Mouse (Mus musculus) c-Kit-positive CD71-positive TER-119-positive erythroid progenitor cells, embryonic 14.5 days (primary cell): ENCODE data around the gene Abcc8.

Experiments used
- DNase-seq: peaks from one replicate; pipeline ENCODE4 v3.0.0-alpha.2; 2013; ENCODE audit warnings: low spot score

Abcc8 gene

GRCm38 (mm10) chr7:46105484-46105883 is 74.3 kb downstream of the Abcc8 start:
- no peak for DNase-seq

DNA sequence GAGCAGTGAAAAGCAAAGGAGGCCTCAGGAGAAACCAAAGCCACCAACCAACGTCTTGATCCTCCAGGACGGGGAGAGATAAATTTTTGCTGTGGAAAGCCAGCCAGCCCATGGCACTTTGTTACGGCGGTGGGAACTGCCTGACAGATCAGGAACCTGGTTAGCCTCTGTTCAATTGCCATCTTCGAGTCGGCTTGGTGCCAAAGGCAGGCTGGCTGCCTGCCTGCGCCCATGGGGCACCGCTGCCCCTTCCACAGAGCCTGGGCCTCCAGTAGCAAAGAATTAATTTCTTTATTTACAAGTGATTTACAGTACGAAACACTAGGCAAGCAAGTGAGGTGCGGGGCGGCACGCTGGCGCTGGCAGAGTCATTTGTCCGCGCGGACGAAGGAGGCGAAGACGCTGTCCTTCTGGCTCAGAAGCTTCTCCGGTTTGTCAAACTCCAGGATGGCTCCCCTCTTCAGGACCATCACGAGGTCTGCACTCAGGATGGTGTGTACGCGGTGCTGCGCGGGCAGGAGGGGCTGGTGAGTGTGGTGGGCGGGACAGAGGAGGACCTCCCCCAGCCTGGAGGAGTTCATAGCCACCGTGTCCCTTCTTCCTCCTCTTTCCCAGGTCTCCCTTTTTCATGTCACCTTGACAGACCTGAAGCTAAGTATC is 75.4 kb downstream of the Abcc8 start:
- DNase-seq, result no peak

- DNase-seq, result no peak
Observed at GRCm38 (mm10) chr7:46103771-46104170, 76.1 kb downstream of the Abcc8 start.

- DNase-seq, result no peak
Observed at GRCm38 (mm10) chr7:46103075-46103591, 76.7 kb downstream of the Abcc8 start.

DNA sequence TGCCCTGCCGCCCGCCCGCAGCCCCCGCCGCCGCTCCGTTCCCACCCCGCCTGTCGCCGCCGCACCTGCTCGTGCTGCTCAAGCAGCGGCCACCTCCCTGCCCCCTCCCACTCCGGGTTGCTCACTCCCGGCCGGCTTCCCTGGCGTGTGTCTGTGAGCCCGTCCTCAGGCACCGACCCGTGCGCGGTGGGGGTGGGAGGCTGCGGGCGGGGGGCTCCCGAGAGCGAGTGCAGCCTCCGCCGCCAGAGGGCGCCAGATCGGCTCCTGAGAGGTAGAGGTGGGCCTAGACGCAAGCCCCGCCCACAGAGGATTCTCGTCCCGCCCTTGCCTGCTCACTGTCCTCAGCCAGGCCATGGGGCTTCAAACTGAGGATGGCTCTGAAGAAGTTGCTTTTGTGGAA is 79.3 kb downstream of the Abcc8 start, which contains the start of gene Kcnj11:
TSS of gene Kcnj11 (minus strand) at position 202 of the 400 bp plus-strand sequence.
- DNase-seq, result peak; percentile 63

DNA sequence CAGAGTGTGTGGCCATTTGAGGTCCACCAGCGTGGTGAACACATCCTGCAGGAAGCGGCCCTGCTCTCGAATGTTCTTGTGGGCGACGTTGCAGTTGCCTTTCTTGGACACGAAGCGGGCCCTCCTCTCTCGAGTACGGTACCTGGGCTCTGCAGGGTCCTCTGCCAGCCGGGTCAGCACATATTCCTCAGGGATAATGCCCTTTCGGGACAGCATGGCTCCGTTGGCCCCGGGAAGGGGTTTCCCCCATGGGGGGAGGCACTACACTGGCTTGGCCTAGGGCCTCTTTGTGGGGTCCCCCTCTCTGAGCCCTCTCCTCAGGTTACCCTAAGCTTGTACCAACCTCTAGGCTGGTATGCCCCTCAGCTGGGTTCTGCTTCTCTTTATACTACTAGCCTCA is 80.2 kb downstream of the Abcc8 start:
- no peak for DNase-seq

DNA sequence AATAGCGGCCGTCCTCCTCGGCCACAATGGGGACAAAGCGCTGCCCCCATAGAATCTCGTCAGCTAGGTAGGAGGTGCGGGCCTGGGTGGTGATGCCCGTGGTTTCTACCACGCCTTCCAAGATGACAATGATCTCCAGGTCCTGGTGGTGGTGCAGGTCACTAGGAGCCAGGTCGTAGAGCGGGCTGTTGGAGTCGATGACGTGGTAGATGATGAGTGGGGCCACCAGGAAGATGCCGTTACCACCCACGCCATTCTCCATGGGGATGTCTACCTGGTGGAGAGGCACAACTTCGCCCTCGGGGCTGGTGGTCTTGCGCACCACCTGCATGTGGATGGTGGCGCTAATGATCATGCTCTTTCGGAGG is 80.9 kb downstream of the Abcc8 start:
- no peak for DNase-seq

DNA sequence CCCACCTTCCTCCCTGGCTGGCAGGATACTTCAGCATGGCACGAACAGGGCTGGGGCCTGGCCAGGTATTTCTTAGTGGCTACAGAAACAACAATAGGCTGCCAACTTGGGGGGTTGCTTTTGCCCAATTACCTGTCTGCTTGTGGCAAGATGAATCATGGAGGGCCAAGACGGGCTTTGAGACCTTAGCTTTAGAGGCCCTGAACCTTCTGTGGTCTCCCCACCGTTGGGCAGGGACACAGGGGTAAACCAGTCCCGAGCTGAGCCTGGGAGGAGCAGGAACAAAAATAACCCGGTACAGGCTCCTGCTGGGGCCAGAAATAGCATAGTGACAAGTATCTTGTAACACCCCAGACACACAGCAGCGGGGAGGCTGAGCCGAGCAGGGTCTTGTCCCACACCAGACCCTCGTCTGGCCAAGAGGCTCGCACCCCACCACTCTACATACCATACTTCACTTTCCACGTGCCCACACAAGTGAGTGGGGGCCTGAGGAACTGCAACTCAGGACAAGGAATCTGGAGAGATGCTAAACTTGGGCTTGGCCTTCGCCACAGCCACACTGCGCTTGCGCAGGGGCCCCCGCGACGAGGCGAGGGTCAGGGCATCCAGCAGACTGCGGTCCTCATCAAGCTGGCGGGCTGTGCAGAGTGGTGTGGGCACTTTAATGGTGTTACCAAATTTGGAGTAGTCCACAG is 81.5 kb downstream of the Abcc8 start:
- no peak for DNase-seq

- no peak for DNase-seq
Observed at GRCm38 (mm10) chr7:46097319-46097783, 82.5 kb downstream of the Abcc8 start.

DNA sequence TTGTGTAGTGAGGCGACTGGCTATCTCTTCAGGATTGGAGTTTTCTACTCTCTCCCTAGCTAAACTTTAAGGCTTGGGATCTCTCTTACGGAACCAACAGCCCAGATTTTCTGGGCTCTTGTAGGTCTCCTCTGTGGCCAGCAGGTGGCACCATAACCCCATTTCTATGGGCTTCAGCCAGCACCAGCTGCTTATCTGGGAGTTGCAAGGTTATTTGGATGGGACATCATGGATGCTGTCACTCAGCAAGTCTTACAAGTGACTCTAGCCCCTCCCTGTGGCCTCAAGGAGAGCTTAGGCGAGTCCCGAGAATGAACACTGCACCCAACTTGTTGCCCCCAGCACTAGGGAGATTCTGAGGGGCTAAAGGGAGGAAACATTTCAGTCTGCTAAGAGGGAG is 83.7 kb downstream of the Abcc8 start:
- peak; percentile 61 for DNase-seq

- DNase-seq, result no peak
Observed at GRCm38 (mm10) chr7:46092803-46093202, 87.0 kb downstream of the Abcc8 start.

- no peak for DNase-seq
Observed at GRCm38 (mm10) chr7:46088241-46088640, 91.6 kb downstream of the Abcc8 start.

DNA sequence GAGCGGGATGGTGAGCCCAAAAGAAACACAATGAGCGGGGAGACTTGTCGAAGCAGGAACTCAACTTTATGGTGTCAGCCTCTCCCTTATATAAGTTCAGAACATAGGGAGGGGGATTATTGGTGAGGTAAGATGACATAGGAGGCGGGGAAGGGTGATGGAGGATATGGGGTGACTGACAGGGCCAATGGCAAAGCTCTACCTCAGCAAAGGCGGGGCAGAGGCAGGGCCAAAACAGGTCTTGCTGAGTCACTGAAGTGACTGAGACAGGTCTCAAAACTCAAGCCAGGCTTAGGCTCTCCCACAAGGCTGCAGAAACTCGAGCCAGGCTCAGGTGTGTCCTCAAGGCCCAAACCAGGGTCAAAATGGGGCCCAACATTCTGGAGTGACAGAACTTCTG is 93.5 kb downstream of the Abcc8 start:
- no peak for DNase-seq

GRCm38 (mm10) chr7:46084839-46085513 is 94.9 kb downstream of the Abcc8 start:
- no peak for DNase-seq

DNA sequence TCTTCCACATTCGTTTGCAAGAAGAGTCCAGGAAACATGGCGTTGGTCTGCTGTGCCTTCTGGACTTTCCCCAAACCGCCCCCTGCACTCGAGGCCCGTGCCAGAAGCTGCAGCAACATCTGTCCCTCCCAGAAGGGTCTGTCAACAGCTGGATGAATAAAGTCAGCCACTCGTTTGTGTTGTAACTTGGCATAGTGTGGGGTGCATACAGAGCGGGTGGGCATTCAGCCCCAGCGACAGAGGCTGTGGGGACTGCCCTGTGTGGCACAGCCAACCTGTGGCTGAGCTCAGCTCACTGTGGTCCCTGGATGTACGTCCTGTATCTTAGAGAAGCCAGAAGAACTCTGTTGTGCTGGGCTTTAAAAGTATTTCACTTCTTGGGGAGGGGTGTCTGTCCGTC is 95.8 kb downstream of the Abcc8 start:
- no peak for DNase-seq

GRCm38 (mm10) chr7:46077675-46078074 is 102.2 kb downstream of the Abcc8 start:
- no peak for DNase-seq

DNA sequence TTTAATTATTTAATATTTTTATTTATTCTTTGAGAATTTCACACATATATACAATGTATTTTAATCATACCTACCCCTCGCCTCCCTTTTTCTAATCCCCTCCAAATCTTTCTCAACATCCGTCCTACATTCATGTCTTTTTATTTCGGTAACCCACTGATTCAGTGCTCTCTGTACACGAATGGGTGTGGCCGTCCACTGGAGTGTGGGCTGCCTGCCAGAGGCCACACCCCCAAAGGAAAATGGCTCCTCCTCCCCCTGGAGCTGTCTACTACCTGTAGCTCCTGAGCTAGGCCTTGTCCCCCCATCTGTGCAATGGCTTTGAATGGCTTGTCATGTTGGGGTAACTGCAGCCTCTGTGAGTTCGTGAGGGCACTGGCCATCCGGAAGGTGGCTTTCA is 103.0 kb downstream of the Abcc8 start:
- DNase-seq, result no peak

DNA sequence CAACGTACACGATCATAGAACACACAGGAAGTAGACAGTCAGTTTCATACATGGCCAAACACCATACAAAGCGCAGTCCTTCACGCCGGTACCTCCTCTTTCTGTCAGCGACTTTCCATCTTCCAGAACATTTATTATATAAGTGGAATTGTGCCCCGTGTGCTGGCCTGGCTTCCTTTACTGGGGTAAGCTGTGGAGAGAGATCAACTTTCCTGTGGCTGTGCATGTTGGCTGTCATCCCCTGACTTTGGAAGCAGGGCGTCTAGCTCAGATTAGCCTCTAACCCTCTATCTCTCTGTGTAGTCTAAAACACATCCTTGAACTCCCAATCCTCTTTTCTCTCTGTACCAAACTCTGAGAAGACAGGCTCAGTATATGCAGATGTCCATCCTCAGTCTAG is 111.0 kb downstream of the Abcc8 start:
- no peak for DNase-seq

- no peak for DNase-seq
Observed at GRCm38 (mm10) chr7:46063296-46063695, 116.5 kb downstream of the Abcc8 start.

GRCm38 (mm10) chr7:46061614-46062013 is 118.2 kb downstream of the Abcc8 start:
- DNase-seq, result no peak

DNA sequence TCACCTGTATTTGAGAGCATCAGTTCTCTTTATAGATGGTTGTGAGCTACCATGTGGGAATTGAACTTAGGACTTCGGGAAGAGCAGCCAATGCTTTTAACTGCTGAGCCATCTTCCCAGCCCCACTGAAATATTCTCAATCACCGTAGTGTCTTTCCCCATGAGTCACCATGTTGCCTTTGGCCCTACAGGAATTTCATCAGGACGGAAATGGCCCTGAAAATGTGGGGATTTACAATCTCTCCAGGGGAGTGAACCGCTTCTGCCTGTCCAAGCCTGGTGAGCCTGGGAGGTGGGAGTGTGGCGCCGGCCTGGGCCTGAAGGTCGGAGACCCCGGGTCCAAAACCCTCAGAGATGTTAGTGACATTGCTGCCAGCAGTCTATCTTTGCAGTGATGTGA is 119.1 kb downstream of the Abcc8 start:
- DNase-seq, result no peak

GRCm38 (mm10) chr7:46058882-46059281 is 121.0 kb downstream of the Abcc8 start:
- DNase-seq, result no peak
